Mouse (Mus musculus) cerebellum, adult 2 months (tissue): ENCODE measurements around the gene Wnt7b. TPM values are rescaled to one million over a fixed set of nuclear protein-coding genes. Genes with fewer than 3 reads are reported as not detected.

Experiments
- DNase-seq, 2 experiments: peaks; one replicate each; pipeline ENCODE4 v3.0.0; 2021
- H3K27ac ChIP-seq: fragments of 200-500 bp; 2 replicates; pipeline ENCODE4 v1.5.1; 2012; ENCODE audit warnings: low read length, control low read depth, inconsistent platforms; ENCODE audit not compliant: insufficient read depth
- H3K27me3 ChIP-seq: fragments of 200-500 bp; 2 replicates; pipeline ENCODE4 v1.6.1; 2012; ENCODE audit warnings: inconsistent platforms, mild to moderate bottlenecking, low read length, moderate library complexity; ENCODE audit not compliant: control insufficient read depth, insufficient read depth
- H3K4me1 ChIP-seq: fragments of 200-500 bp; 2 replicates; pipeline ENCODE4 v1.6.1; 2011; ENCODE audit warnings: low read length; ENCODE audit not compliant: control insufficient read depth, insufficient read depth
- H3K4me3 ChIP-seq: fragments of 200-500 bp; replicated peaks from 2 replicates; pipeline ENCODE3; 2011; ENCODE audit warnings: mild to moderate bottlenecking, low read depth, low read length, control low read depth; ENCODE audit not compliant: insufficient read depth
- CTCF ChIP-seq: fragments of 200-500 bp; IDR thresholded peaks from 2 replicates; pipeline ENCODE4 v1.5.1; 2011; ENCODE audit warnings: low read depth, mild to moderate bottlenecking, control low read depth, low read length, moderate library complexity, borderline replicate concordance; ENCODE audit not compliant: insufficient read depth
- POLR2A ChIP-seq: fragments of 200-500 bp; IDR thresholded peaks from 2 replicates; pipeline ENCODE4 v1.6.1; 2011; ENCODE audit warnings: low read length, control low read depth, borderline replicate concordance; ENCODE audit not compliant: insufficient read depth
- WGBS: fragments of 180-500 bp; shearing (Covaris S2); methylation state at CpG from one replicate; pipeline ENCODE4 v1.1.7; 2018; 5-methylcytosine and 5-hydroxymethylcytosine counted together
- polyA plus RNA-seq: library from polyadenylated mRNA; depleted of rRNA; stranded (reverse); fragments of >200 nt; gene quantifications from 2 replicates; pipeline ENCODE4 v1.2.3, GENCODE M21; 2012

Gene Wnt7b
- polyA plus RNA-seq, 1 experiment = 14.7 TPM

DNA sequence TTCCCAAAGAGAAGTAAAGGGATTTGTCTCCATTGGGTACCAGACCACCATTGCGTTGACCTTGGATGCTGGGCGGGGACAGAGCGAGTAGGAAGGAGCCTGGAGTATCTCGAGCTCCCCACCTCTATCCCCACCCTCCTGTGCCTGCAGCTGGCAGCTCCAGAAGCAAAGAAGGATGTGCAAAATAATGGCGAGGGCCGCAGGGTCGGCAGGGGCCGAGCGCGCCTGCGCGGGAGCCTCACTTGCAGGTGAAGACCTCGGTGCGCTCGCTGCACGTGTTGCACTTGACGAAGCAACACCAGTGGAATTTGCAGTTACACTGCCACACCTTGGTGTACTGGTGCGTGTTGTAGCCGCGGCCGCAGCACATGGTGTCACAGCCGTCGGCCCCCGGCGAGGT, 45.1 kb downstream of the Wnt7b start:
- no peaks in the 10 kb centered on the region for H3K4me1 ChIP-seq
- no peak for DNase-seq
- no peaks in the 10 kb centered on the region for H3K27me3 ChIP-seq
- WGBS = 93% methylated on average over 25 of the region's 25 CpGs
- H3K27ac ChIP-seq = no peak overlapping the region
- no peak for TF ChIP-seq POLR2A
- TF ChIP-seq CTCF = no peak
- H3K4me3 ChIP-seq = no peak overlapping the region

GRCm38 (mm10) chr15:85534646-85535045, 47.6 kb downstream of the Wnt7b start:
- 82% methylated on average over 6 of the region's 6 CpGs for WGBS
- no peaks in the 10 kb centered on the region for H3K27me3 ChIP-seq
- DNase-seq = no peak

GRCm38 (mm10) chr15:85534215-85534614, 48.1 kb downstream of the Wnt7b start:
- no peaks in the 10 kb centered on the region for H3K27me3 ChIP-seq
- no peak for DNase-seq
- no peak overlapping the region for H3K27ac ChIP-seq
- no peak overlapping the region for H3K4me3 ChIP-seq
- H3K4me1 ChIP-seq = no peaks in the 10 kb centered on the region
- 62% methylated on average over 8 of the region's 8 CpGs for WGBS
- TF ChIP-seq POLR2A = no peak
- no peak for TF ChIP-seq CTCF

More at GRCm38 (mm10) chr15:85534646-85535045, 47.6 kb downstream of the Wnt7b start:
- H3K4me3 ChIP-seq = no peak overlapping the region
- no peak overlapping the region for H3K27ac ChIP-seq
- no peak for TF ChIP-seq POLR2A
- no peak for TF ChIP-seq CTCF
- no peaks in the 10 kb centered on the region for H3K4me1 ChIP-seq

- Histone ChIP-seq H3K27ac (no peak overlapping the region), H3K4me1 (no peaks in the 10 kb centered on the region), H3K4me3 (no peak overlapping the region), H3K27me3 (no peaks in the 10 kb centered on the region)
- TF ChIP-seq CTCF (no peak), POLR2A (no peak)
- peak; percentile 18 to 22 for DNase-seq
- 69% methylated on average over 3 of the region's 3 CpGs for WGBS
These were observed 50.2 kb downstream of the Wnt7b start for GRCm38 (mm10) chr15:85532063-85532462.

GRCm38 (mm10) chr15:85529911-85530310, 52.4 kb downstream of the Wnt7b start:
- Histone ChIP-seq H3K4me1 (no peaks in the 10 kb centered on the region), H3K4me3 (no peak overlapping the region), H3K27ac (no peak overlapping the region), H3K27me3 (no peaks in the 10 kb centered on the region)
- TF ChIP-seq POLR2A = no peak
- TF ChIP-seq CTCF = no peak
- no peak for DNase-seq
- 84% methylated on average over 3 of the region's 3 CpGs for WGBS

DNA sequence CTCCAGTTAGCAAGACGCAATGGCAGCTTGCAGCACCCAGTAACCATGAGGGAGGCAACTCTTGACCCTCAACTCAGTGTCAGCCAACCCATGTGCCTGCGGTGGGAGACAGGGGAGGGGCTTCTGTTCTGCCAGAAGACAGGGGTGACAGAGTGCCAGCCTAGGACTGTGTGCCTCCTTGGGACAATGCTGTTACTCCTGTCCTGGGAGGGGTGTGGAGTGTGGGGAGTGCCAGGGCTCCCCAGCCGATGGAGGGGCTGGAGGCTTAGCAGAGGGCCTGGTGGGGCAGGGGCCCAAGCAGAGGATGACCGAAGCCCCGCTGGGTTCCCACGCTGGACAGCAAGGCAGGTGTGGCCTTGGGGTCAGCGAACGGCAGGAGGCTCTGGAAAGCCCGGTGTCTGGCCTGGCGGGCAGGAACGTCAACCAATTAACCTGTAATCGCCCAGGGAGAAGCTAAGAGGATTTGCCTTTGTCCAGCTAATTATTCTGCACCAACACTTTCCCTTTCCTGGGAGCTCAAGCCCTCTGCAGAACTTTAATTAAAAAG, 57.8 kb downstream of the Wnt7b start:
- no peaks in the 10 kb centered on the region for H3K27me3 ChIP-seq
- DNase-seq = no peak
- TF ChIP-seq CTCF (no peak), POLR2A (no peak)
- WGBS = 71% methylated on average over 12 of the region's 12 CpGs
- H3K27ac ChIP-seq = no peak overlapping the region
- H3K4me3 ChIP-seq = no peak overlapping the region
- peaks cover 14% of the 10 kb centered on the region; the same call in 1 of the 2 replicates for H3K4me1 ChIP-seq

GRCm38 (mm10) chr15:85523173-85523991, 58.9 kb downstream of the Wnt7b start:
- H3K27ac ChIP-seq = no peak overlapping the region
- WGBS = 11% methylated on average over 14 of the region's 14 CpGs
- H3K4me3 ChIP-seq = no peak overlapping the region
- TF ChIP-seq CTCF (peak; percentile 16; the same call in 1 of the 2 replicates), POLR2A (no peak)
- peaks cover 14% of the 10 kb centered on the region; the same call in 1 of the 2 replicates for H3K4me1 ChIP-seq
- peak; percentile 63 to 71 for DNase-seq
- no peaks in the 10 kb centered on the region for H3K27me3 ChIP-seq

- no peak for DNase-seq
- Histone ChIP-seq H3K27me3 (no peaks in the 10 kb centered on the region), H3K27ac (no peak overlapping the region), H3K4me1 (peaks cover 14% of the 10 kb centered on the region; the same call in 1 of the 2 replicates), H3K4me3 (no peak overlapping the region)
- TF ChIP-seq POLR2A (no peak), CTCF (no peak)
- 78% methylated on average over 4 of the region's 4 CpGs for WGBS
These were observed 62.8 kb downstream of the Wnt7b start for GRCm38 (mm10) chr15:85519438-85519837.
